Mouse (Mus musculus) right cerebral cortex, postnatal 14 days (tissue): ENCODE measurements at regions not wholly inside any gene's neighbourhood (a gene's known extent, or its start where the extent isn't known, plus 50 kb on each side); places are given as distances from the start of the nearest gene placed in this dataset.
A peak's percentile ranks its signal among the peaks of the same experiment; 100 is the strongest.
"Not testable (repeated sequence)": the region's sequence is repeated elsewhere in the genome, so short reads cannot be mapped to it uniquely, and the experiment has no call there.

Experiments
- DNase-seq: peaks from one replicate; pipeline ENCODE4 v3.0.0; 2022

DNA sequence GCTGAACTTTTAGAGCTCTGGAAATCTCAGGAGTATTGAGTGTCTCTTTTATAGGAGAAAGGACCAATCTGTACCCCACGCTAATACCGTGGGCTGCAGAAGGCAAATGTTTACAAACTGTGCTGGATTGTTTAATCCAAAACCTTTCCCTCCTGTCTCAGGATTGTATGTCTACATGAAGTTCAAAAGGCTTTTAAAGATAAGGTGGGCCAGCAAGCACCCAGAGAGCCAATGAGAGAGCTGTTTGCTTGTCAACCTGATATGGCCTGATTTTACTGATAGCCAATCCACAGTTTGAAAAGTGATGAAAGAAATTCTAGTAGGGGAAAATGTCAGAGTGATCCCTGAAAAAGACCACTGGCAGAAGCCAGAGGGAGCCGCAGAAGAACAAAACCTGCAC is 305.8 kb downstream of the Inhba start:
- no peak for DNase-seq

DNA sequence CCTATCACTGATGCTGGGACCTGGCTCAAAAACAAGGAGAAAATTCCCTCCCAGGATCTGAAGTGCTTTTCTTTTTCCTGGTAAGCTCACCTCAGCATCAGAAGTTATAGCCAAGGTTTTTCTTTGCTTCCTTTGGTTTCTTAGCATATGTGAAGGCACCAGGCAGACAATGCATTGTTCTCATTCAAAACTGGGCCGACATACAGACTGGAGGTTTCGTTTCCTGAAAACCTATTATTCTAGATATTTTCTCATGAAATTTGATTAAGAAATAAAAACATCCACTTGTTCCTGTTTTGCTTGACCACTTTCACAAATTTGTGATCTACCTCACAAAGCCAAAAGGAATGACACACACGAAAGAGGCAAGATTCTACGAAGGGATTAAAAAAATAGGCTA is 308.7 kb downstream of the Inhba start:
- no peak for DNase-seq

DNA sequence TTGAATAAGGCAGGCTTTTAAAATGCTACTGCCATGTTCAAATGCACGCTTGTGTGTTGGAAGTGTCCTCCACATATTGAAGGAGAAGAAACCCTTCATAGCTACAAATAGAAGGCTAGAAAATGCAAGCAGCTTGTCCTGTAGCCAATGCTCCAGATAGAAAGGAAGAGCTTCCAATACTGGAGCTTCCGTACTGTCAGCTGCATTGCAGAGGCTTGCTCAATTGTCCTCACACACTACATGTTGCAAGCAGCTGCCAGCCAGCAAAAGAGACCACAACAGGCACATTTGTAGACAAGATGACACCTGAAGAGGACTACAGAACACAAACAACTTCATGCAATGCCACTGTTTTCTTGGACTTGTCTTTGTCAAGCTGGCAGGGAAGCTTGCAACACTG is 314.0 kb downstream of the Inhba start:
- no peak for DNase-seq

DNA sequence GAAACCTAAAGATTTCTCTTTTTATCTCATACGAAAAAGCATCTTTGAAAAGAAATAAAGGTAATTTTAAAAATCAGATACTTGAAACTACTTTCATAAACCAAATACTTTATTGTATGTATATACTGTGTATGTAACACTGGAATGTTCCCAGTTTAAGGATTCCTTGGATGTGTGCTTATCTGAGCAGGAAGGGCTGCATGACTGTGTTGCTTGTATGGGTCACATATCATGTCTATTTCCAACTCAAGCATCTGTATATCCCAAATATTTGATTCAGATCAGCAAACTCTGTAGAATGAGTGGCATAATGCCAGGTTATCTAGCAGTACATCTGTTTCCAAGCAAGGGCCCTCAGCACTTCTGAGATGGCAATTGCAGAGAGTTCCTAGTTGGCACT is 330.1 kb downstream of the Inhba start:
- DNase-seq, result no peak

DNA sequence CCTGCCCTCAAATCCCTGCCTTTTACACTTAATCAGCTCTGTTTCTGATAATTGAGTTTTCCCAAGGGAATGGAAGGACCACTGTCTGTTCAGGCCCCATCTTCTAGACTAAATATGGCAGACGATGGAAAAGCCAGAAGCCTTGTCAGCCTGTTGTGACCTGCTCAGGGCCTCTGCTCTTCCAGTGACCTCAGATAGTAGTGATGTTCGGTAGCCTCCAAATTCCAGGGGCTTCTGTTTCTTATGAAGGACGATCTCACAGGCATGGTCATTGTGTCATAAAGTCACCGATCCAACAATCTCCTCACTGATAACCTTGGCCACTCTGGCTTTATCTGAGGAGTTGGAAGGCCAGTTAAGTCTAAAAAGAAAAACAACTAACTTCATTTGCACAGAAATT is 330.5 kb downstream of the Inhba start:
- no peak for DNase-seq

DNA sequence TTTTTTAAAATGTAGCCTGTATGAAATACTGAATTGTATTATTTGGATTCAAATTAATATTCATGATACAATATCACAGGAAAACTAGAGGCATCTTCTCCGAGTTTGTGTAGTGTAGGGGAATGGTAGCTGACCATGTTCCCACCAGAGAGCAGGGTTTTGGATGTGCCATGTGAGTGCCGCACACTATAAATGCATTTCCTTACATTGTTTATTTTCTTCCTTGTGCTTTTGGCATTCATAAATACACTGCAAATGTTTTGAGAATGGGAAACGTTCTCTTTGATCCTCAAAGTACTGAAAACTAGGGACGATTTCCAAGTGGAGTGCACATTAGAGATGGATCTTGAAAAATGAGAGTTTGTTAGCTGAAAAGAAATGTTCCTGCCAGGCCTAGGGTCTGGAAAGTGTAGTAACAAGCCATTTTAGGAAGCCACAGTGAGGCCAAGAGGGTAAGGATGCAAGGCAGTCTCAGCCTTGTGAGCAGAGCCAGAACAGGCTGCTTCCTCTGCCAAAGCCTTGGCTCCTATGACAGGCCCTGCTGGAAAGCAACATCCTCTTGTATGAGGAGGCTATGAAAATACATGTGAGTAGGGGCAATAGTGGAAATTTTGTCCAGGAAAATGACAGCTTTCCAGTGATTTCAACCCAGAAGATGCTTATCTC is 331.8 kb downstream of the Inhba start:
- no peak for DNase-seq

DNA sequence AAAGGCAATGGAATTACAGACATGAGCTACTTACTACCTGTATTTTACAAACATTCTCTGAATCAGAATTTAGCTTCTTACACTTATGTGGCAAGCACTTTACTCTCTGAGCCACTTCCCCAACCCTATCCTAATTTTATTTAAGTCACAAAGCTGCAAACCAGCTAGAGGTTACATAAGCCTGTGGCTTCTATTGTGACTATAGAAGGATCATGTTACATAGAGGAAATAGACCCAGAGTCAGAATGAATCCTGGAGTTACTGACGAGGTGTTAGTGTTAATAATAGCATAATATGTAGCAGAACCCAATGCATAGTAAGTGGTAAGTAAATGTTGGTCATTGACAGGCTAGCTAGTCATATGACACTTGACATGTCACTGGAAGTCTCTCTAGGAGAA is 337.7 kb downstream of the Inhba start:
- DNase-seq, result no peak

DNA sequence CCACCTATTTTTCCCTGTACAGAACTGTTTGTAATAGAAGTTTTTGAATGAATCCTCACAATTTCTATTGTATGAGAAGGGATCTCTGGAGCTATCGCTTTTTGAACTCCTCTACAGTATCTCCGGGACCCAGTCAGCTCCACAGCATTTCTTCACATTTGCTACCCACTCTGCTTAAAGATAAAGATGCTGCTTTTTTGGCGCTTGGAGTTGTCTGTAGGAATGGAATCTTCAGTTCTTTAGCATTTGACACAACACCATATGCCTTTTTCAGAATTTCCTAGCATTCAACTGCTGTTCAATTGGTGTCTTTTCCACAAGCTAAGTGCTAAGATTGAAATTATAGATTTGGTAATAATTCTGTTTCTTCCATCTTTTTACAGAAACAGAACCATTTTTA is 338.4 kb downstream of the Inhba start:
- DNase-seq, result no peak

DNA sequence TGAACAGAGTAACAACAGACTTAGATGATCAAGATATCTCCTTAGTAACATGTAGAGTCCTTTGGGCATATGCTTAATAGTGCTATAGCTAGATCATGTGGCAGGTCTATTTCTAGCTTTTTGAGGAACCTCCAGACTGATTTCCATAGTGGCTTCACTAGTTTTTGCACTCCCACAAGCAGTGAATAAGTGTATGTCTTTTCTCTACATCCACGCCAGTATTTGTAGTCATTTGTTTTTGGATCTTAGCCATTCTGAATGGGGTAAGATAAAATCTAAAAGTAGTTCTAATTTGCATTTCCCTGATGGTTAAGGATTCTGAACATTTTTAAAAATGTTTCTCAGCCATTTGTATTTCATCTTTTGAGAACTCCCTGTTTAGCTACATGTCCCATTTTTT is 343.7 kb downstream of the Inhba start:
- DNase-seq, result no peak

DNA sequence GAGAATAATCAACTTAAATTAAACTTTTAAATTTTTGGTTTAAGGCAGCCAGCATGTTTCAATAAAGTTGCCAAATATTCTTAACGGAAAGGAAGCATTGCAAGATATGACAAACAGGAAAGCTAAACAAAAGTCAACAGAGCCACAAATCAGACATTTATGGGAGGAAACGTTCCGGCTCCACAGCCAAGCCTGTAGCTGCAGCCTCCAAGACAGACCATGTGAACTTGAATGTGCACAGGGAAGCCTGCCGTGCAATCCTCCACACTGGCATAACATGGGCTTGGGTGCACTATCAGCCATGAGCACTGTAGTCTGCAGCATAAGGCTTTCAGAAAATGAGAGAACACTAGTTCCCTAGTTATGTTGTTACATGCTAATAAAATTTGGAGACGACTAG is 367.8 kb downstream of the Inhba start:
- DNase-seq, result no peak

DNA sequence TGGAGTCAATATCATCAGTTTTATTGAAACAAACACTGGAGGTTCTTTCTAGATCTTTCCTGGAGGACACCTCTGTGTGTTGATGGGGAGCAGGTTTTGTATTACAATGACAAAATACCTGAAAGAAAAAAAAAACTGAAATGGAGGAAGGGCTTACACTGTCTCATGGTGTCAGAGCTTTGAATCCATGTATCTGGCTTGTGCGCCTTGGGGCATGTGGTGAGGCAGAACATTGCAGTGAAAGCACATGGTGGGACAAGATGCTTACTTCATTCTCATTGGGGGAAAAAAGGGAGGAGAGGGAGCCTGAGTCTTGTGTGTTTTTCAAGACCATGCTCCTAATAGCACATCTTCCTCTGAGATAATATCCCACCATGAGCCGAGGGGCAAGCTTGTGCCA is 368.3 kb downstream of the Inhba start:
- DNase-seq, result no peak

DNA sequence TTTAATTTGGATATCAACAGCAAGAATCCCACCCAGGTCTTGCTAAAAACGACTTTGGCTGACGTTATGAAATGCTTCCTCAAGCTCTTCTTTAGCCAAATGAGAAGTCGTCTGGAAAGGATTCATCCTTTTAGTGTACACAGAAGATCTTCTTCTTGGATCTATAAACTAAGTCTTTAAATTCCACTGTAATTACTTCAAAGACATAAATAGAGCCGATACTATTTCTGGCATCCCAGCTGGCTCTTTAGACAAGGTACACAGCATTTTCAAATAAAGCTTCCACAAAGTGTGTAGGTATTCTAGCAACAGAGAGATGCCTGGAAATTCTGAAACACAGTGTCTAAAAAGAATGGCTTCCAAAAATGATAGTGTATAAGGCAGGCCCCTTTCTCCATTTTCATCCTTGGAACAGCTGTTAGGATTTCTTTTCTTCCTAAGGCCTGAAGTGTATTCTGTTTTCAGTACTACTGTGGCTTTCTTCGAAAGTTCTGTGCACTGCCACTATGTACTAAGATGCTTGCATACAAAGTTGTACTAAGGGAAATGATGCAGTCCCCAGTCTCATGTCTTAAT is 371.4 kb downstream of the Inhba start:
- DNase-seq, result no peak

DNA sequence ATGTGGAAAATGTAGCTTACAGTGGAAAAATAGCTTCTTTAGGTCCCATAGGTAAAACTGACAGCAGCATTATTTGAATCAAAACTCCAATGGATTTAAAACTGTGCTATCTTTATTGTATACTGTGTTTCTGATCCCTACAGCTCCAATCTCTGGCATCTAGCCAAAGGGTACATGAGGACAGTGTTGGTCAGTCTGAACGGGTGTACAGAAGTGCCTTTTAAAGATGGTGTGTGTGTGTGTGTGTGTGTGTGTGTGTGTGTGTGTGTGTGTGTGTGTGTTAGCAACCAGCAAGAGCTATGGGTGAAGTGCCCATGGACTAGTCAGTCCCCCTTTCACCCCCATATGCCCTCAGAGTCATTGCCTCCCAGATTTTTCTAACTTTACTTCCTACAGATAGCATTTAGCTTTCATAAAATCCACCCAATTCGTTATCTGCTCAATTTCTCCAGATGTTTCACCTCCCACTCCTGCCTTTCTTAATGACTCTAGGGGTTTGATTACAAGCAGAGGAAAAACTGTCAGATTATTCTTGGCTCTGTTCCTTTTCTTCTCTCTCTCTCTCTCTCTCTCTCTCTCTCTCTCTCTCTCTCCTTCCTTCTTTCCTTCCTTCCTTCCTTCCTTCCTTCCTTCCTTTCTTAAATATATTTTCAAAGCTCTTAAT is 404.8 kb downstream of the Inhba start:
- DNase-seq, result no peak

DNA sequence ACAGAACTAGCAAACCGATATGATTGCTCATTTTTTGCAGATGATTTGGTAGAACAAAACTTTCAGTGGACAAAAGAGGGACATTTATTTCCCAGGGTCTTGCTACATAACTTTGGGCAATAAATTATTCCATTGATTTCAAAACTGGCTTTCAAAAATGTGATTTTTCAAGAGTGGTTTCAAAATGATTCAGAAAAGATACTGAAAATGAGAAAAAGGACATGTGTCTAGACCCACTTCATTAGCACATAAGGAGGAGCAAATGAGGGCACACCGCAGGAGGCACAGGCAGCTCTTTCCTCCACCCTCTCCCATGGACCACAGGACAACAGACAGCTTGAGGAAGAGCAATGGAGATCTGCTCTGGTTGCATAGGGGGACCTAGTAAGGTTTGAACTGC is 412.5 kb downstream of the Inhba start:
- DNase-seq, result no peak

DNA sequence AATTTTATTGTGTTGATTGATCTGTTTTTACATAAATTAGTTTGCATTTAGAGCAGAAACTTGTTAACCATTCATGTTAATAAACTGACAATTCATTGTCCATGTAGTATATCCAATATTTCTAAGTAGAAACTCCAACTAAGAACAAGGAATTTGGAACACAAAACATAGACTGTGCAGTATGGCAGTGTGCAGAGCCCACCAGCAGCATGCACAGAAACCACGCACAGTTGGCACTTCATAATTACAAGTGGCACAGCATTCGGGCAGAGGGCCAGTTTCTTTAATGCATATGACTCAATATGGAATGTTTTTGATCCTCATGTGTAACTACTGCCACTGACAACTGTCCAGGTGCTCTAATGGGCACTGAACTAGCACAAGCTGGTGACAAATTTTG is 423.8 kb downstream of the Inhba start:
- peak; percentile 26 for DNase-seq

DNA sequence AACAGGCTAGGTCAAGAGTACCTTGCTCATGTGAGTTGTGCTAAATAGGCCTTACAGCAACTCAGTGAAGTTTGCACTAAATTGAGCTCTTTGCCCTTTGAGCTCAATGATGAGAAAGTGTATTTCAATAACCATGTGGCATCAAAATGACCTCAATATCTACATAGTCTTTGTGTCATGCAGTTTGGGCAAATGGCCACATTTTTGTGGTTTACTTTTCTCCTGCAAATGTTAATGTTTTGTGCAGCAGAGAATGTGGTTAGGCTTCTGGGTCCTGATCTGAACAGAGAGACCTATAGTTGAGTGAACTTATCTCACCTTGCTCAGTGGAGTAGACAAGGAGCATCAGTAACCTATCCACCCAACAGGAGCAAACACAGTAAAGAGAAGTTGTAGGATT is 441.6 kb downstream of the Inhba start:
- no peak for DNase-seq

DNA sequence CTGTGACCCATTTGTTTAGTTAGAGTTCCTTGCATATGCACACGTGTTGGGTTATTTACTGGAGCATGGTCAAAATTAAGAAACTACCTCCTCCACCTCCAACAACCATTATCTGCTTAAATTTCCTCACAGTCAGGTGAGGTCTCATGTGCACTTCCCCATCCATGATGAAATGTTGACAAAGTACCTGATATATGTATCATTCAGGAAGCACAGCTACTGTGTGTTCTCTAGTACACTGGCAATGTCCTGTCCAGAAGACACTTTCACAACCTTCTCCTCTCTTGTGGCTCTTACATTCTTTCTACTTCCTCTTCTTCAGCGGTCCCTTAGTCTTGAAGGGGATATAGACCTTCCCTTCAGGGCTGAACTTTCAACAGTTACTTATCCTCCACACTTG is 448.1 kb downstream of the Inhba start:
- DNase-seq, result no peak

DNA sequence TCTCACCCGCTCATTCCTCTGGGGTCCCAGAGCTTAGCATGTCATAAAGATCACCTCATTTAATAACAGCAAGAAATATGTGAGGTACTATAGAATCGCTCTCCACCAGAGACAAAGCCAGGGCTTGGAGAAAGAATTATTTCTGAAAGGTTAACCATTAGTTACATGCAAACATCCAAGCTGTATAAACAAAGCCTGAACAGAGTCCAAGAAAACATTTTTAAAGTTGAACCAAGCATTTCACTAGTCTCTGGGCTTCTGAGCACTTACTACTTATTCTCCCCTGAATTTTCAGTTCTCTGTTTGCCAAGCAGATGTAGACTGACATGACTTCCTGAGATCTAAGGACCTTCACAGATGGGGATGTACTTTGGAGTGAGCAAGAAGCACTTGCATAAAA is 450.0 kb downstream of the Inhba start:
- no peak for DNase-seq

DNA sequence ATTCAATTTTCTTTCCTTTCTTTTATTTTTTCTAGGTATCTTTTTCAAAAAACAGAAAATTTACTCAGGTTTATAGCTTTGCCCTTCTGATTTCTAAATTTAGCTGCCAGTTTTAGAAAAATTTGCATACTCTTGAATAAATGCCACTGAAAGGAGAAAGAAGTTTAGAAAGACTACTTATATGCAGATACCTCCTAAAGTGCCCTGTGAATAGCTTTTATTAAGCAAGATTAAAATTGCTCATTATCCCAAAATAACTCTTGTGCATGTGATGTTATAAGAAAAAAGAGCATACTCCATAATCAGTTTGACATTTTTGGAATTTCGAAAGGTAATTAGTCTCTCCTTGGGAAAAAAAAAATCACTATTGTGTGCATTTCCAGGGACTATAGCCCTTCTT is 453.2 kb downstream of the Inhba start:
- no peak for DNase-seq

DNA sequence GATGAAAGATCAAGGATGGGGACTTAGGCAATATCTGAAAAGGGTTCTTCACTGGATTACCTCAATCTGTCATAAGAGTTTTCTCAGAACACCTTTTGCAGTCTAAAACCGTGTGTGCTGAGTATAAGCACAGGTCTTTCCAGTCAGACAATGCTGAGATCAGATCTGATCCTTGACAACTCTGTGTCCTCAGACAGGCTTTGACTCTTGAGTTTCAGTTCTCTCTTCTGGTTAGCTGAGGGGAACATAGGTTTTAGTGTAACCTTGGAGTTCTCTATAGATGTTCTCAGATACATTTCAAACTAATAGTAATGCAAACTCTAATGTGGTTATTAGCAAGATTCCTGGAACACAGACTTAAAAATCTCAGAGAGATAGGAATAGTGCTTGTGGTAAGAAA is 453.7 kb downstream of the Inhba start:
- DNase-seq, result no peak

DNA sequence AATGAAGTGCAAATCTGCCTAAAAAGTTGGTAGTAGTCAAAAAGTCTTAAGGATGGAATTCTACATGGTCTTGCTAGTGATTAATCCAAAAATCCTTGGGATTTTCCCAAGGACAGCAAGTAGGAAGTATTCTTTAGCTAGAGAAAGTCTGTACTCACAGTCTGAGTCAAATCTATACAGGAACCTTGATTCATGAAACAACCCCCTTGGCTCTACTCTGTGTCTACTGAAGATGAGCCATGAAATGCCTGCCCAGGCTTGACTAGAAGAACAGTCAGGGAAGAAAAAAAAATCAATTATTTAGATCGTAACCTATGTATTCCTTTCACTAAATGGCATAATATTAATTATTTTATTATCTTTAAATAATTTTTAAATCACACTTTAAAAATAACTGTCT is 454.2 kb downstream of the Inhba start:
- no peak for DNase-seq

DNA sequence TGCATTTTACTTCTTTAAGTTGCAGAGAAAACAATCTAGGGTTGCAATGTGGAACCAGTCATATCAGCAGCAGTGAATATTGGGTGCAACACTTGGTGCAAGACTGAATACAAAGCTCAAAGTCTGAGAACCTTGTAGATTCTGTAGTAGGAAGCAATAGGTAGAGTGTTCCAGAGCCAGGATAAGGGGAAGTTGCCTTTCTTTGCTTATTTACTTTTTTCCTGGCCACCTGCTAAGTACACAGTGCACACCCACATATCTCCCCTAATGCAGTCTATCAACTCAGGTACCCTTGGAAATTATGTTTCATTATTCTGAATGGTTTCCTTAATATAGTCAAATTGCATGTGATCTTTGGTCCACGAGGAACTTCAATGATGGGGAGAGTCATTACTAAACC is 464.9 kb downstream of the Inhba start:
- no peak for DNase-seq

DNA sequence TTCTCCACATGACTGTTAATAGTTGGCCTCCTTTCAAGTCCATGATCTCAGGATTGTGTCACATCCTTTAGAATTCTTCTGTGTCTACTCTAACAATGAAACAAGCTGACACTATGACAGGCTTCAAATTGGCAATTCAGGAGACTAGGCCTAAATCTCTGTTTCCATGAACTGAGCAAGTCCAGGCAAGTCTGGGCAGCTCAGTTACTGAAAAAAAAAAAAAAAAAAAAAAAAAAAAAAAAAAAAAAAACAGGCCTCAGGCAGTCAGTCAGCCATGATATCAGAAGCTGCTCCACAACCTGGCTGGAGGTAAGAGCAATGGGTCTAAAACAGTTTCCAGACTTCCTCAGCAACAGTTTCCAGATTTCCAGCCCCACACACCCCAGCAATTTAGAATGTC is 475.6 kb downstream of the Inhba start:
- no peak for DNase-seq

DNA sequence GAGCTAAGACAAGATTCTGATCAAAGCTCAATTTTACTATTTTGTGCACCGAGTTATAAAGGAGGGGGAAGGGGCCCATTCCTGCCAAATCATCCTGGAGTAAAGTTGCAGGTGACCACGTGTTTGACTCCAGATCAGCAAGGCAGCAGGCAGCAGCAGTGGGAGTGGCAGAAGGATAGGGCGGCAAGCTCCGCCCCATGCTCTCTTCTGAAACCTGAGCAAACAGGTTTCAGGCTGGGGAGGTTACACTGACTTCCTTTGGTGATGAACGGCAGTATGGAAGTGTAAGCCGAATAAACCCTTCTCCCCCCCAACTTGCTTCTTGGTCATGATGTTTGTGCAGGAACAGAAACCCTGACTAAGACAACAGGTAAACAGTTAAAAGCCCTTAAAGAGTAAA is 479.0 kb downstream of the Inhba start:
- DNase-seq, result not testable (repeated sequence)

DNA sequence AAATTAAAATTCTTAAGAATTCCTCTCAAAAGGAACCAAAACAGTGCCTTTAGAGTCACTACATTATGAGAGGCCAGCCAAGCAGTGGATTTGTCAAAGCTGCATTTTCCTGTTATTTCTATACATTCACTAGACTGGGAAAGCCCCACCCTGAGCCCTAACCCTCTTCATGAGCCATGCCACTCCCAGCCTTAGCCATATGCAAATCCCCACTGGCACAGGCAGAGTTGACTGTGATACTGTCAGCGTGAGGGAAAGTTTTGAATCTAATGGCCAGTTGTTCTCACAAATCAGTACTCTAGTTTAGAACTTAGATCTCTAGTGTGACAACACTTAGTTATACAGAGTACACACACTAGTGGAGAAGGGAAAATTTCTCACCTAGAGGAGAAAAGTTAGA is 486.4 kb downstream of the Inhba start:
- DNase-seq, result no peak
